Mouse (Mus musculus): ENCODE measurements around the gene Hist1h3h.
"Not testable (repeated sequence)": the region's sequence is repeated elsewhere in the genome, so short reads cannot be mapped to it uniquely, and the experiment has no call there.

Hist1h3h gene

DNA sequence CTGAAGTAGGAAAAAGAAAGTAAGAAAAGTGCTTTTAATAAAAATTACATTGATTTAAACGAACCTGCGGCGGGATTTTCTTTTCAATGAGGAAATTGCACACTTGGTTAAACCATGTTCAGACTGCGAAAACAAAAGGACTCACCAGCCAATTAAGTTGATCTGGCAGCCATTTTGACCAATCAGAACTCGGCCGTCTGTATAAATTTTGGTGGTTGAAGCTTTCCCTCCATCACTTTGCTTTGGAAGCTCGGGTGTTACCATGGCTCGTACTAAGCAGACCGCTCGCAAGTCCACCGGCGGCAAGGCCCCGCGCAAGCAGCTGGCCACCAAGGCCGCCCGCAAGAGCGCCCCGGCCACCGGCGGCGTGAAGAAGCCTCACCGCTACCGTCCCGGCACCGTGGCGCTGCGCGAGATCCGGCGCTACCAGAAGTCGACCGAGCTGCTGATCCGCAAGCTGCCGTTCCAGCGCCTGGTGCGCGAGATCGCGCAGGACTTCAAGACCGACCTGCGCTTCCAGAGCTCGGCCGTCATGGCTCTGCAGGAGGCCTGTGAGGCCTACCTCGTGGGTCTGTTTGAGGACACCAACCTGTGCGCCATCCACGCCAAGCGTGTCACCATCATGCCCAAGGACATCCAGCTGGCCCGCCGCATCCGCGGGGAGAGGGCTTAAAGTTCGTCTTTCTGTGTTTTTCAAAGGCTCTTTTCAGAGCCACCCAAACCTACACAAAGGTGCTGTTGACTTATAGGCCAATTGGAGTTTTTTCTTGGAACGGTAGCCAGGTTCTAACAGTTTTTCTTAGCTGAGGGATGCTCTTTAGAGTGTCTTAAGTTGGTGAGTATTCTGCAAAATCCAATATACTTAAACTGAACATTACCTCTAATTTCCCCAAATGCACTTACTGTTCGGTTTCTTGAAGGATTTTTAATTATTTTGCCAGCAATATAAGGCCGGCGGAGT, at the start of gene Hist1h3h:
TSS of gene Hist1h3h (plus strand) at position 263 of the 961 bp plus-strand sequence.
- peak; percentile 90 for DNase-seq (ENCODE audit: low spot score)

DNA sequence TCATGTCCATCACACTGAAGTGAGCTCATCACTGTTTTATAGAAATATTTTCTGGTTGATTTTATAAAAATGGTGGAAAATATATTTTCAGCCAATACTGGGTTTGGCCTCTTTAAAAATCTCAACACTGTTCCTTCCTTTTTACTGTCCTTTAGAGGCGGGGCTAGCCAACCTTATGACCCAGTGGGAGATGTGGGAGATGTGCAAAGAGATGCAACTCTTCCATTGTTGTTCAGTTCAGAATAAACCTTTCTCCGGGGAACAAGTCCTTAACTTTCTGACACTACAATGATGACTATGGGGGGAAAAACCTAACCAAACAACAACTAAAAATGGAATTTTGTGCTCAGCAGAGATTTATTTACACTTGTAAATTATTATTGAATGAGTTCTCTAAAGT, 40.2 kb upstream of the Hist1h3h start, which contains the start of gene Olfr1360:
TSS of gene Olfr1360 (minus strand) at position 101 of the 400 bp plus-strand sequence.
- no peak for DNase-seq (ENCODE audit: low spot score)

DNA sequence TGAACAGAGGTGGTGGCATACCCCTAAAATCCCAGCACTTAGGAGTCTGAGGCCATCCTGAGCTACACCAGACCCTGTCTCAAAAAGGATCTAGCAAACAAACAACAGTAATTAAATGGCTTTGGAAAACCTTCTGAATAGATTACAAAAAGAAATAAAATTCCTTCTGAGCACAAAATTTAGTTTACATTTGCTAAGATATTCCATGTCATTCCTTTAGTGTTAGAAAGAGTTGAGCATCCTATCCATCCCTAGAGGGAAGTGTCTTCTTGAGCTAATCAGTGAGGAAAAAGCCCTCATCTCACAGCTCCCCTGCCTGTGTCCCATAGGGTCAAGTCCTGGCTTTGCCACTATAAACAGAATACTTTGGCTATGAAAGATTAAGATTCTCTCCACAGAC, 19.6 kb upstream of the Hist1h3h start, which contains the start of gene Olfr1359:
TSS of gene Olfr1359 (plus strand) at position 301 of the 400 bp plus-strand sequence.
- no peak for DNase-seq (ENCODE audit: low spot score)

DNA sequence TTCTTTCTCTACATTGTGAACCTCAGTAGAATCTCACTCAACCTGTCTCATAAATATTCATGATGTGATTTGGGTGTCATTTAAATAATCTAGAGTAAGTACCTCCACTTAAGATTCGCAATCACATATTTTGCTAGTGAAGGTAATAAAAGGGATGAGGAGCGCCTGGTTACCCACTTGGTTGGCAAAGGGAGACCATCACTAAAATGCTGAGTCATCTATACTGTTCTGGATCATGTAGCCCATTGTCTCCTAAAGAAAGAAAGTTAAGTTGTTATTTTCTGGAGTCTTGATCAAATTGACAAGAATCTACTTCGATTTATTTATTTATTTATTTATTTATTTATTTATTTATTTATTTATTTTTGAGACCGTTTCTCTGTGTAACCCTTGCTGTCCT, 10.8 kb upstream of the Hist1h3h start:
- DNase-seq (ENCODE audit: low spot score), result no peak

DNA sequence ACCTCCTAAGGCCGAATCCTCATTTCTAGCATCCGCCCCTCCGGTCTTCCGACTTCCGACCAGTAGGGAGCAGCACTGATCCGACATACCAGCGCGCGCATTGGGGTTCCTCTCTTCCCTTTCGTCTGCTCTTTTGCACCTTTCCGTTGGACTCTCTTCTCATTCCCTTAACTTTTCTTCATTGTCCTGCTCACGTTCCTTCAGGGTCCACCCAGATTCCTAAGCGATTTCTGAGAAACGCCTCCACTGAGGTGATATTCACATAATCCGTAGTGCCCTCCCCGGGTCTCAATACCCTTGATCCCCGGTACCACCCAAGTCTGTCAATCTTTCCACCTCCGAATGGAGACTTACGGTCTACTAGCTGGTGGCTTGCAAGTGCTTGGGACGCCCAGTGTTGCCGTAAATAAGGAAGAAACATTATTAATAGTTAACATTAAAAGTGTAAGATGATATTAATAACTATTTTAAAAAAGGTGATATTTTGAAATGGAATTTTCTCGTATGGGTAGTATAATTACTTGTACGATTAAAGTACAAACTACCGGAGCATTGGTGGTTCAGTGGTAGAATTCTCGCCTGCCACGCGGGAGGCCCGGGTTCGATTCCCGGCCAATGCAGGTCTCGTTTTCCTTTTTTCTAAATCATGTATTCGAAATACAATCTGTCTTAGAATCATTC, 7.3 kb upstream of the Hist1h3h start:
- peak; percentile 91 for DNase-seq (ENCODE audit: low spot score)

DNA sequence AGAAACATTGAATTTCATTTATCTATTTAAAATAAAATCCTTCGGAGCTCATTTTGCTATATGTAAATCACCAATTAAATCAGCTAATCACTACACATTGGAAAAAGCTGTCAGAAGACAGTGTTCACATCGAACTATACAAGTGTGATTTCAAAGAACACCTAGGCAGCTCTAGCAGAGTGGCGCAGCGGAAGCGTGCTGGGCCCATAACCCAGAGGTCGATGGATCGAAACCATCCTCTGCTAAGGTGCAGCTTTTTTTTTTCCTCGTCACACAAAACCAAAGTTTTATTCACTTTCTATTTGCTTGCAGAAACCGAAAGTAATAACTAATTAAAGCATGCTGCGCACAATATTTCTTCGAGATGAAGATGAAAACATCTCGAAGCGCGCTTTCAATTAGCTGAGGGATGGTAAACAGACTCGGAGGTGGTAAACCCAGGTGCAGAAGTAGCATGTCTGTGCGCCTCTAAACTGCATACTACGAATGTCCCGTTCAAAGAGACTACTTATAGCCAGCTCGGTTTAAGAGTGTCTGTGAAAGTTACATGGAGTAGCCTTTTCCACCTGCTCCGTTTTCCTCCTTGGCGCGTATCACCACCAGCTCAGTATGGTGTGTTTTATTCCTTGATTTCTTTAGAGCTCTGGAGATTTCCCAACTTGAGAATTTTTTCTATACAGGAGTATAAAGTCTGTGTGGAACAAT, 6.5 kb upstream of the Hist1h3h start:
- peak; percentile 80 for DNase-seq (ENCODE audit: low spot score)

DNA sequence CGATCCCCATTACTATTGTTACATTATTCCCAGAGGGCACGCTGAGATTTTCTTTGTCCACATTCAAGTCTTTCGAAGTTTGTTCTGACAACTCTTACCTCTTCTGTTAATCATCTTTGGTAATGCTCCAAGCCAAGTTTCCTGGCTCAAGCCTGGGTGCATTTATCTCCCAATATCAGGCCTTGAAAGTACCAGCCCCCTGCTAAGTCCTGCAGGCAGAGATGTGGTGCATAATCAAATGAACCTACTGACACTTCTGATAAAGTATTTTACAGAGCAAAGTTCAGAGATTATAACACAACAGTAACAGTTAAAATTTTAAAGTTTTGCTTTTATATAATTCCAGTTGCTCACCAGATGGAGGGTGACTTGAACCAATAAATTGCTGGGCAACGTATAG, 5.8 kb upstream of the Hist1h3h start:
- DNase-seq (ENCODE audit: low spot score), result no peak

DNA sequence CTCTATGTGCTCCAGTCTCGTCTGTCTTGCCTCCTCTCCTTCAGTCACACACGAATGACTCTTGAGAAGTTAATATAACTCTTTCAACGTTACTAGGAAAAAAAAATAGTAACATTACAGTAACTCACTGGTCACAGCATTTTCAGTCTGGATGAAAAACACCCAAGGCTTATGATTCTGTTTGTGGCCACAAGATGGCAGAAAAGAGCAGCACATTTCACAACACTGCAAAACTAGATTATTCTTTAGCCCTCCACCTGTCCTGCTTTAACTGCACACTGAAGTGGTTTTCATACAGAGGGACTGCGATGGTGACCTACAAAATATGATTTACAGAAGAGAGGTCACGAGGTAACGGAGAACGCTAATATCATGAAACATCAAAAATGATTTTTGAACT, 2.7 kb upstream of the Hist1h3h start:
- peak; percentile 76 for DNase-seq (ENCODE audit: low spot score)

DNA sequence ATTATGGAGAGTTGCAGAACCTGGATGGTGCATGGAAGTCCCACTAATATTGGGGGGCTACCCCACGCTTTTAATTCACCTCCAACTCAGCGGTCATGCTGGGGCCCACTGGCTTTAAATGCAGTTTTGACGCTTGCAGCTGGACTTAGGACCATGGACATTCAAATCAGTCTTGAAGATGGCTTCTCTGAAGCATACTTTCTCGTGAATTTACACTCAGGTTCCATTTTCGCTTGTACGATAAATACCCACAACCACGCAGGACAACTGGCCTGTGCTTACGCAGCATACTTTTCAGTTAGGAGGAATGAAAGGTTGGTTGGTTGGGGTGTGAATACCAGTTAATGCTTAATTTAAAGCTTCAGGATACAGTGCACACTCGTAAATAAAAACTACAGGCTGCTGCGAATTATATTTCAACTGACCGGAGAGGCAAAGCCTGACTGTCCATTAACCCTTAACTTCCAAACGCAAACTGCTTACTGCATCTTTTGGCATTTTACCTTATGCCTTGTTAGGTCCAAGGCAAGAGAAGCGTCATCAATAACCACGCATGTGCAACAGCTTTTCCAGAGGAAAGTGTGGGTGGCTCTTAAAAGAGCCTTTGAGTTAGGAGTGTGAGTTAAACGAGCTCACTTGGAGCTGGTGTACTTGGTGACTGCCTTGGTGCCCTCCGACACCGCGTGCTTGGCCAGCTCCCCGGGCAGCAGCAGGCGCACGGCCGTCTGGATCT, 2.2 kb upstream of the Hist1h3h start:
- no peak for DNase-seq (ENCODE audit: low spot score)

DNA sequence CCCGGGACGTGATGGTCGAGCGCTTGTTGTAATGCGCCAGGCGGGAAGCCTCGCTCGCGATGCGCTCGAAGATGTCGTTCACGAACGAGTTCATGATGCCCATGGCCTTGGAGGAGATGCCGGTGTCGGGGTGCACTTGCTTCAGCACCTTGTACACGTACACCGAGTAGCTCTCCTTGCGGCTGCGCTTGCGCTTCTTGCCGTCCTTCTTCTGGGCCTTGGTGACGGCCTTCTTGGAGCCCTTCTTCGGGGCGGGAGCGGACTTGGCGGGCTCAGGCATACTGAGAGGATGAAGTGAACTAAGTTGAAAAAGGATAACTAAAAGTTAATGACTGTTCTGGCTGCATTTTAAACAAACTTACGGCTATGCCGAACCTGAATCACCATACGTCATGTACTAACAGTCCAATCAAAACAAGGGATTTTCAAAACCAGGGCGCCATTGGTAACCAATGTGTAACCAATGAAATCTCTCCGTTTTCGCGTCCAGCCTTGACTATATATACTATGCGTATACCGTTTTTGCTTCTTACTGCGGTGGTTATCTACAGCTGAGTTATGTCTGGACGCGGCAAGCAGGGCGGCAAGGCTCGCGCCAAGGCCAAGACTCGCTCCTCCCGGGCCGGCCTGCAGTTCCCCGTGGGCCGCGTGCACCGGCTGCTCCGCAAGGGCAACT, 1.5 kb upstream of the Hist1h3h start, which contains the start of the genes Hist1h2bl and Hist1h2ai:
TSS of gene Hist1h2bl (minus strand) at position 280 of the 676 bp plus-strand sequence.
TSS of gene Hist1h2ai (plus strand) at position 559 of the 676 bp plus-strand sequence.
- DNase-seq (ENCODE audit: low spot score), result peak; percentile 93

DNA sequence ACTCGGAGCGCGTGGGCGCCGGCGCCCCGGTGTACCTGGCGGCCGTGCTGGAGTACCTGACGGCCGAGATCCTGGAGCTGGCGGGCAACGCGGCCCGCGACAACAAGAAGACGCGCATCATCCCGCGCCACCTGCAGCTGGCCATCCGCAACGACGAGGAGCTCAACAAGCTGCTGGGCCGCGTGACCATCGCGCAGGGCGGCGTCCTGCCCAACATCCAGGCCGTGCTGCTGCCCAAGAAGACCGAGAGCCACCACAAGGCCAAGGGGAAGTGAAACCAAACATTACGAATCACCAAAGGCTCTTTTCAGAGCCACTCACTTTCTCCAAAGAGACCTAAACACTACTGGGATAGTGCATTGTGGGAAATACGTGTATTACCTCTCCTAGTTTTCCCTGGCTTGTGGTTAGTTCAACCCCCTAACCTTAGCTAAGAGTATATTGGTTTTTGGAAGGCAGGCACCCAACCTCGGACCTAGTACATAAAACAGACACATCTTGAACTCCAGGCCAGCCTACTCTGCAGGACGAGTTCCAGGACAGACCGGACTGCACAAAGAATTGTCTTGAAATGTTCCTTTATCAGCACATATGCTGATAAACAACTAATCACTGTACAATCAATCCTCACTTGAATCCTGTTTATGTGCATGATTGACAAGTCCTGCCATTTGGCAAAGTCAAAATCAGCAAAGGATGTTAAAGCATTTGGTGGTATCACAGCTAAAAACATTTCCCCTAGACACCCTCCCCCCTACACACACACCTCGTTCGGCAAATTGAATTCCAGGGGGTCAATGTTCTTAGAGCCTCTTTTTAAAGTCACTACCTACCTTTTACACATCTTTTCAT, 693 bp upstream of the Hist1h3h start:
- peak; percentile 31 for DNase-seq (ENCODE audit: low spot score)

DNA sequence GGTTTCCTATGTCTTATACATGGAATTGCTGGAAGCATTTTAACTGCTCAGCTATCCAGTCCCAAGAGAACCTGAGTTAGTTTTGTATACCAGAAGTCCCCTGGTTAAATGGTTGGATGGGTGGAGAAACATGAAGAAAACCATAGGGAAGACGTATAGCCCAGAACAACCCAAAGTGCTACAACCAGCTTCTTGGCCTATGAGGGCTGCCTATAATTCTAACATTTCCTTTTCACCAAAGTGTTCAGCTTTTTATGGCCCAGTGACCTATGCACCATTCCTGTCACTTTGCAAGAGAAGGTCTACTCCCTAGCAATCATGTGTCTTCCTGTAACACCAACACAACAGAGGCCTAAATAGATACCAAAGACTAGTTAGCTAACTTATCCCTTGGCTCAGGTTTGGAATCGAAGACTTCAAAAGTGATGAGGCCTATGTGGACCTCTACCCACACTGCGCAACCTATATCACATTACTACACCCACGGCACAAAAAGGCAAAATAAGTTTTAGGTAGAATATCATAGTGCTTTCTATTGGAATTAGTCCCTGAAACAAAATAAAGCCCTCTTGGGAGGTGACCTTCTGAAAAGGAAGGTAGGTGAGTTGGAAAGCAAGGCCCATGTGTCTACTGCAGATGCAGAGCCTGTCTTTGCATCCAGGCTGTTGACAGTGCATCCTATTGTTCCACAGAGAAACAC, 1.1 kb downstream of the Hist1h3h start:
- no peak for DNase-seq (ENCODE audit: low spot score)

DNA sequence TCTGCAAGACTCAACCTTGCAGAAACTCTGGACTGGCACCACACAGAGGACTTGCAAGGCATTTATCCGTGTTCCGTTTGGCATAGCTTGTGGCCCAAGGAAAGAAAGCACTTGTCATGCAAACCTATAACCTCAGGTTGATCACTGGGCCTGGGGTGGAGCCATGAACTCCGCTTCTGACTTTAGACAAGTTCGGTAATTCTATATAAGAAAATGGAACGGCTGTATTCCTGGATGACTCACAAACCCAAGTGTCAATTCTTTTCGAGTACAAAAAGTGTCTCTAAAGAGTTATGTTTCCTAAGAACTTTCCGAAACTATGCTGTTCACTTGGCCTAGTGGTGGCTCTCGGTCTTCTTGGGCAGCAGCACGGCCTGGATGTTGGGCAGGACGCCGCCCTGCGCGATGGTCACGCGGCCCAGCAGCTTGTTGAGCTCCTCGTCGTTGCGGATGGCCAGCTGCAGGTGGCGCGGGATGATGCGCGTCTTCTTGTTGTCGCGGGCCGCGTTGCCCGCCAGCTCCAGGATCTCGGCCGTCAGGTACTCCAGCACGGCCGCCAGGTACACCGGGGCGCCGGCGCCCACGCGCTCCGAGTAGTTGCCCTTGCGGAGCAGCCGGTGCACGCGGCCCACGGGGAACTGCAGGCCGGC, 3.8 kb downstream of the Hist1h3h start:
- not testable (repeated sequence) for DNase-seq (ENCODE audit: low spot score)

DNA sequence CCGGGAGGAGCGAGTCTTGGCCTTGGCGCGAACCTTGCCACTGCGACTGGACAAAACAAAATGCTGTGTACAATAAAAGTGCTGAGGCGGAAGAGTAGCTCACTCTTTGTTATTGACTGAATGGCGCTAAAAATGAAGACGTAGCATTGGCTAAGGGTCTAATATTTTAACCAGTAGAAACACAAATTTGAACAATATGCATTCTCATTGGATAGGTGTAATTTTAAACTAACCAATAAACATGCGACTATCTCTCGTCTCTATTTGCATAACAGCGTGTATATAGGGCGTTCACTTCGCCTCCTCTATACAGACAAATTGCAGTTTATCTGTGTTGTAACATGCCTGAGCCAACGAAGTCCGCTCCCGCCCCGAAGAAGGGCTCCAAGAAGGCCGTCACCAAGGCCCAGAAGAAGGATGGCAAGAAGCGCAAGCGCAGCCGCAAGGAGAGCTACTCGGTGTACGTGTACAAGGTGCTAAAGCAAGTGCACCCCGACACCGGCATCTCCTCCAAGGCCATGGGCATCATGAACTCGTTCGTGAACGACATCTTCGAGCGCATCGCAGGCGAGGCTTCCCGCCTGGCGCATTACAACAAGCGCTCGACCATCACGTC, 4.4 kb downstream of the Hist1h3h start, which contains the start of gene Hist1h2bm:
TSS of gene Hist1h2bm (plus strand) at position 288 of the 616 bp plus-strand sequence.
- peak; percentile 92 for DNase-seq (ENCODE audit: low spot score)

DNA sequence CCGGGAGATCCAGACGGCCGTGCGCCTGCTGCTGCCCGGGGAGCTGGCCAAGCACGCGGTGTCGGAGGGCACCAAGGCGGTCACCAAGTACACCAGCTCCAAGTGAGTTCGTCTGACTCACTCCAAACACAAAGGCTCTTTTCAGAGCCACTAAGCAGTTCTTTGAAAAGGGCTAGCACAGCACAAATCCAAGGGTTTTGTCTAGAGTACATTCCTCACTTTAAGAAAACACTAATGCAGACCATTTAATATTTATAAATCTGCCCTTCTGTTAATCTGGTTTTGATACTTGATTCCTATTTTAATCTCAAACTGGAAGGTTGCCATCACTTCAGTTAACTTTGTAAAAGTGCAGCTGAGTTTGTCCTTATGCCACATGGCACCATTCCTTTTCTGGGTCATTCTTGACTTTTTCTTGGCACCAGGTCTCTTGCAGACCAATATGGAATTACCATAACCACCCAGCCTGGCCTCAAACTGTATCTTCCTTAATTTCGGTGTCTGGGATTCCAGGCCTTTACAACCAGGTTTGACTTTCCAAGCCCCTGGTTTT, 5.0 kb downstream of the Hist1h3h start:
- DNase-seq (ENCODE audit: low spot score), result no peak

DNA sequence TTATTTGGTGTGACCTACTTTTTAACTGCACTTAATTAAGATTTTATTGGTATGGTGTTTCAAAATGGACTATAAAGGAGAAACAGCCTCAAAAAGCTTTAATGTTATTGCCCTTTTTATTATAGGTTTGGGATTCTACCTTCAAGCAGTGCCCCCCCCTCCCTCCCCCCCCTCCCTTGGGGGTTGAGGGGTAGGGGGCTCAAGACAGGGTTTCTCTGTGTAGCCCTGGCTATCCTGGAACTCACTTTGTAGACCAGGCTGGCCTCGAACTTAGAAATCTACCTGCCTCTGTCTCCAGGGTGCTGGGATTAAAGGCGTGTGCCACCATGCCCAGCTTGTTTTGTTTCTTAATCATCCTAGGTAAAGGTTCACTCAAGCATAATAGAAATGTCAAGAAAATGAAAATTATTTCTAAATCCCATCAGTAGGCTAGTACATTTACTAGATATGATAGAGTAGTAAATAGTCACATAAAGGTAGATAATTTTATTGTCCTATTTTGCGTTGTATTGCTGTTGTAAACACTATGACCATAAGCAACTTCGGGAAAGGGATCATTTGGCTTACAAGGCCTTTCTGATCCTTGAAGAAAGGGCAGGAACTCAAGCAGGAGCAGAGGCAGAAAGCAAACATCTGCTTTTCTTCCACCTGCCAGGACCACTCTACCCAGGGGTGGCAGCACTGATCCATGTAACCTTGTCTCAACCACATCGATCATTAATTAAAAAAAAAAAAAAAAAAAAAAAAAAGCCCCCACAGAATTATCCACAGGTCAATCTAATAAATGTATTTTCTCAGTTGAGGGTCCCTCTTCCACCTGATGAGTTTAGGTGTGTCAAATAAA, 5.8 kb downstream of the Hist1h3h start:
- no peak for DNase-seq (ENCODE audit: low spot score)
